Mouse (Mus musculus) liver, adult 2 months (tissue): ENCODE data around the gene Timp2. TPM values are rescaled to one million over a fixed set of nuclear protein-coding genes. Genes with fewer than 3 reads are reported as not detected.

Source experiments
- DNase-seq: peaks from one replicate; pipeline ENCODE4 v3.0.0-alpha.2; 2011; ENCODE audit warnings: low read depth, low spot score; ENCODE audit errors: extremely low read depth
- H3K27ac ChIP-seq: fragments of 200-500 bp; replicated peaks from 2 replicates; pipeline ENCODE4 v1.5.1; 2012; ENCODE audit warnings: low read depth, mild to moderate bottlenecking, control low read depth, inconsistent platforms, low read length; ENCODE audit not compliant: insufficient read depth
- H3K27me3 ChIP-seq: fragments of 200-500 bp; 2 replicates; pipeline ENCODE4 v1.6.1; 2012; ENCODE audit warnings: mild to moderate bottlenecking, moderate library complexity, low read length, inconsistent platforms; ENCODE audit not compliant: control insufficient read depth, insufficient read depth
- H3K36me3 ChIP-seq: fragments of 200-500 bp; 2 replicates; pipeline ENCODE4 v1.6.1; 2012; ENCODE audit warnings: low read length, inconsistent platforms; ENCODE audit not compliant: control insufficient read depth, insufficient read depth
- H3K4me1 ChIP-seq: fragments of 200-500 bp; 2 replicates; pipeline ENCODE4 v1.6.1; 2011; ENCODE audit warnings: low read length; ENCODE audit not compliant: control insufficient read depth, insufficient read depth
- H3K4me3 ChIP-seq: fragments of 200-500 bp; 2 replicates; pipeline ENCODE4 v1.5.1; 2011; ENCODE audit warnings: low read depth, mild to moderate bottlenecking, control low read depth, low read length, moderate library complexity; ENCODE audit not compliant: insufficient read depth
- H3K79me2 ChIP-seq: fragments of 200-500 bp; 2 replicates; pipeline ENCODE4 v1.6.1; 2012; ENCODE audit warnings: inconsistent platforms, mild to moderate bottlenecking, low read length, moderate library complexity; ENCODE audit not compliant: control insufficient read depth, insufficient read depth
- H3K9ac ChIP-seq: fragments of 200-500 bp; 2 replicates; pipeline ENCODE4 v1.6.1; 2012; ENCODE audit warnings: low read depth, mild to moderate bottlenecking, control low read depth, inconsistent platforms, low read length
- CTCF ChIP-seq: fragments of 200-500 bp; IDR thresholded peaks from 2 replicates; pipeline ENCODE4 v1.5.1; 2011; ENCODE audit warnings: low read depth, low read length, control low read depth
- POLR2A ChIP-seq: fragments of 200-500 bp; IDR thresholded peaks from 2 replicates; pipeline ENCODE4 v1.6.1; 2011; ENCODE audit warnings: low read length, control low read depth; ENCODE audit not compliant: insufficient read depth; ENCODE audit errors: extremely low read depth
- WGBS: fragments of 180-500 bp; shearing (Covaris S2); methylation state at CpG from one replicate; pipeline ENCODE4 v1.1.7; 2018; 5-methylcytosine and 5-hydroxymethylcytosine counted together
- polyA plus RNA-seq: library from polyadenylated mRNA; depleted of rRNA; stranded (reverse); fragments of >200 nt; gene quantifications from 2 replicates; pipeline ENCODE4 v1.2.3, GENCODE M21; 2012
- total RNA-seq: library from RNA; depleted of rRNA; stranded (reverse); fragments of >200 nt; gene quantifications from 2 replicates; pipeline ENCODE4 v1.2.3, GENCODE M21; 2014

Gene Timp2
- total and polyA plus RNA-seq, 2 experiments, result 2.6 to 7.9 TPM

DNA sequence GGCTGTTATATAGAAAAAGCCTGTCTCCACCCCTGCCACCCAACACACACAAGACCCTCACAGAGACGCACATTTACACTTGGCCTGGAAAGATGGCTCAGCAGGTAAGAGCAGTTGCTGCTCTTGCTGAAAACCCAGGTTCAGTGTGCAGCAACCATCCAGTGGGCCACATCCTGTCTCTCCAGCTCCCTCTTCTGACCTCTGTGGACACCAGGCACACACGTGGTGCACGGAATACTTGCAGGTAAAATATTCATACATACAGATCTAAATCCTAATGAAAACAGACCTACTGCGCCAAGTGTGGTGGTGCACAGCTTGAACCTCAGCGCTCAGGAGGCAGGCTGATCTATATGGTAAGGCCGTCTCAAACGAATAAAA is 88.9 kb downstream of the Timp2 start:
- Histone ChIP-seq H3K4me1 (peaks cover 15% of the 10 kb centered on the region), H3K79me2 (no peaks in the 10 kb centered on the region), H3K36me3 (peaks cover 36% of the 10 kb centered on the region), H3K9ac (peak overlapping the region; percentile 30; the same call in 1 of the 2 replicates), H3K27ac (peak overlapping the region; percentile 66), H3K4me3 (no peak overlapping the region), H3K27me3 (no peaks in the 10 kb centered on the region)
- no peak for DNase-seq
- WGBS, result 81% methylated on average over 7 of the region's 7 CpGs
- no peak for TF ChIP-seq POLR2A
- TF ChIP-seq CTCF, result peak; percentile 42; the same call in 1 of the 2 replicates

GRCm38 (mm10) chr11:118266044-118266665 is 89.4 kb downstream of the Timp2 start:
- Histone ChIP-seq H3K4me1 (peaks cover 15% of the 10 kb centered on the region), H3K4me3 (no peak overlapping the region), H3K36me3 (peaks cover 38% of the 10 kb centered on the region), H3K9ac (no peak overlapping the region), H3K27ac (peak overlapping the region; percentile 66), H3K79me2 (no peaks in the 10 kb centered on the region), H3K27me3 (no peaks in the 10 kb centered on the region)
- DNase-seq, result peak; percentile 87
- WGBS, result 38% methylated on average over 10 of the region's 10 CpGs
- TF ChIP-seq POLR2A (no peak), CTCF (no peak)

GRCm38 (mm10) chr11:118265621-118266020 is 89.9 kb downstream of the Timp2 start:
- H3K36me3 ChIP-seq, result peaks cover 39% of the 10 kb centered on the region
- TF ChIP-seq CTCF (no peak), POLR2A (no peak)
- no peaks in the 10 kb centered on the region for H3K27me3 ChIP-seq
- 27% methylated on average over 11 of the region's 11 CpGs for WGBS
- DNase-seq, result peak; percentile 99
- no peak overlapping the region for H3K4me3 ChIP-seq
- H3K4me1 ChIP-seq, result peaks cover 15% of the 10 kb centered on the region
- no peak overlapping the region for H3K9ac ChIP-seq
- H3K79me2 ChIP-seq, result no peaks in the 10 kb centered on the region
- H3K27ac ChIP-seq, result peak overlapping the region; percentile 58

- no peak for TF ChIP-seq CTCF
- TF ChIP-seq POLR2A, result no peak
- H3K27me3 ChIP-seq, result no peaks in the 10 kb centered on the region
- H3K79me2 ChIP-seq, result no peaks in the 10 kb centered on the region
- no peak overlapping the region for H3K9ac ChIP-seq
- 95% methylated on average over 5 of the region's 5 CpGs for WGBS
- H3K4me1 ChIP-seq, result peaks cover 15% of the 10 kb centered on the region
- no peak overlapping the region for H3K4me3 ChIP-seq
- no peak overlapping the region for H3K27ac ChIP-seq
- no peak for DNase-seq
- H3K36me3 ChIP-seq, result peaks cover 31% of the 10 kb centered on the region
Measured at GRCm38 (mm10) chr11:118263146-118263545, 92.4 kb downstream of the Timp2 start.

- H3K79me2 ChIP-seq, result no peaks in the 10 kb centered on the region
- H3K27ac ChIP-seq, result no peak overlapping the region
- H3K36me3 ChIP-seq, result peaks cover 22% of the 10 kb centered on the region; the same call in 1 of the 2 replicates
- 84% methylated on average over 8 of the region's 8 CpGs for WGBS
- no peak overlapping the region for H3K4me3 ChIP-seq
- TF ChIP-seq POLR2A (no peak), CTCF (no peak)
- H3K27me3 ChIP-seq, result no peaks in the 10 kb centered on the region
- no peak overlapping the region for H3K9ac ChIP-seq
- H3K4me1 ChIP-seq, result peaks cover 2% of the 10 kb centered on the region
- DNase-seq, result no peak
Measured at GRCm38 (mm10) chr11:118260081-118260480, 95.5 kb downstream of the Timp2 start.

DNA sequence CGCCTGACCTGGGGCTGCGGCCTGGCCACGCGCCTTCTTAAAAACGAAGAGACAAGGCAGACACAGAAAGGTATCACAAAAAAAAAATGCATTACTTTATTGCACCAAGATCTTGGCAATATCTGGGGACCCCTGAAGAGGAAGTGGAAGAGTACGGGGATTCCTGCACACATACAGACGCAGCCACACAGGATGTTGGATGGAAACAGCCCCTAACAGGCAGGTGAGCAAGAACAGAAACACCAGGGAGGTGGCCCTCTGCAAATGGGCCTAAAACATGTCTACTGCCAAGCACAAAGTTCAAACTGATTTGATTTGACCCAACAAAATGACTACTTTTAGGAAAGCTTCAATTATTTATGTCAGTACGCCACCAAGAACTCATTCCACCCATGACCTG is 96.0 kb downstream of the Timp2 start:
- no peak overlapping the region for H3K9ac ChIP-seq
- TF ChIP-seq CTCF (no peak), POLR2A (no peak)
- no peak overlapping the region for H3K4me3 ChIP-seq
- H3K36me3 ChIP-seq, result peaks cover 22% of the 10 kb centered on the region; the same call in 1 of the 2 replicates
- H3K27me3 ChIP-seq, result no peaks in the 10 kb centered on the region
- H3K4me1 ChIP-seq, result no peaks in the 10 kb centered on the region
- H3K79me2 ChIP-seq, result no peaks in the 10 kb centered on the region
- DNase-seq, result no peak
- 95% methylated on average over 8 of the region's 8 CpGs for WGBS
- H3K27ac ChIP-seq, result no peak overlapping the region
